Mouse (Mus musculus): ENCODE results near the gene Cyfip2.
A peak's percentile ranks its signal among the peaks of the same experiment; 100 is the strongest.

Cyfip2 gene

DNA sequence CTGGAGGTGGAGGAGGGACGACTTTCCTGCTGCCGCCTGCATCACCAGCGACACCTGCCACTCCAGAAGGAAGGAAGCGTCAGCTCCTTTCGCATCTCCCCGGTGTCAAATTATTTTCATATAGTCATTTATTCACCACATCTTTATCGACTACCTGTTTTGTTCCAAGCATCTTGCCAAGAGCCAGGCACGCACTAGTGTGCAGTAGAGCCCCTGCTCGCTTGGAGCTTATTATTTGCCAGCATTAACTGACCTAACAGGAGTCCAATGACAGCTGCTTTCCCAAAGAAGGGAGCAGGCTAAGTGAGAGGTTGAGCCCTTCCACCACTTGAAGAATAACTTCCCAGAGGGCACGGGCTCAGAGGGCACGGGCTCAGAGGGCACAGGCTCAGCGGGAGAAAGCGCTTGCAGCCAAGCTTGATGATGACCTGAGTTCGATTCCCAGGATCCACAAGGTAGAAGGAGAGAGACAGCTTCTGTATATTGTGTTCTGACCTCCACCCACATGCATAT, at the start of gene Cyfip2:
Gene Cyfip2 (minus strand): TSS at position 337 of the 513 bp plus-strand sequence.
- DNase-seq, result peak; percentile 52 to 64

DNA sequence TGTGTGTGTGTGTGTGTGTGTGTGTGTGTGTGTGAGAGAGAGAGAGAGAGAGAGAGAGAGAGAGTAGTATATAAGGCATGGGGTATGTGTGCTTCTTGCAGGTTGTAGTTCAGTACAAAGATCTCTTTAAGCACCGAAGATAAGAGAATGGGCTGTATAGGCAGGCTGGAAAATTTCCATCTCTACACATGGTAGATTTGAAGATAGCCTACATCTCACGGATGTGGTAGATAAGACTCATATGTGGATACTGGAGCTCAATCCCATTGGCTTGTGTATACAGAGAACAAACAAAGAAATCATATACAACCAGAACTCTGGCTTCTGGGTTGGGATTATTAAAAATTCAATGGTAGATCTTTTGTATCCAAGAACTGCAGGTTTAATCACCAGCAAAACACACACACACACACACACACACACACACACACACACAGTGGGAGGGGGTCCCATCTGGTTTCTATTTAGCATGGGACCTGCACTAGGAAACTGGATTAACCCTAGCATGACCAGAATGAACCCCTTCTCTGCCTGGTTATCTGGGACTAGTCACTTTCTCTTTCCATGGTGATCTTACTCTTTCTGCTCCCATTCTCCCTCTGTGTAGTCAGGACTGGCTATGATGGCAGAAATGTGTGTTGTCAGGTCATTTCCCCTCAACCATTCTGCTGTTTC, 48.5 kb upstream of the Cyfip2 start:
- no peak for DNase-seq

DNA sequence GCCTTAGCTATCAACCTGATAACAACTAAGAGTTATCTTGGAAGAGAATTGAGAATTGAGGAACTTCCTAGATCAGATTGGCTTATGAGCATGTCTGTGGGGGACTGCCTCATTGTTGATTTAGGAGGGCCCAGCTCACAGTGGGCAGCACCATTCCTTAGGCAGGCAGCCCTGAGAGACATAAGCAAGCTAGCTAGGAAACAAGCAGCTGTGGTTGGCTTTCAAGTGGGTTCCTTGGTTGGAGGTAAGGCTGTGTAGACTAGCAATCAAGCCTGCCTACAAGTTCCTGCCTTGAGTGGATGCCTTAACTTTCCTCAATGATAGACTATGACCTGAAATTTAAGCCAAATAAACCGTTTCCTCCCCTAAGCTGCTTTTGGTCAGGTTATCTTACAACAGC, 45.7 kb upstream of the Cyfip2 start:
- no peak for DNase-seq

DNA sequence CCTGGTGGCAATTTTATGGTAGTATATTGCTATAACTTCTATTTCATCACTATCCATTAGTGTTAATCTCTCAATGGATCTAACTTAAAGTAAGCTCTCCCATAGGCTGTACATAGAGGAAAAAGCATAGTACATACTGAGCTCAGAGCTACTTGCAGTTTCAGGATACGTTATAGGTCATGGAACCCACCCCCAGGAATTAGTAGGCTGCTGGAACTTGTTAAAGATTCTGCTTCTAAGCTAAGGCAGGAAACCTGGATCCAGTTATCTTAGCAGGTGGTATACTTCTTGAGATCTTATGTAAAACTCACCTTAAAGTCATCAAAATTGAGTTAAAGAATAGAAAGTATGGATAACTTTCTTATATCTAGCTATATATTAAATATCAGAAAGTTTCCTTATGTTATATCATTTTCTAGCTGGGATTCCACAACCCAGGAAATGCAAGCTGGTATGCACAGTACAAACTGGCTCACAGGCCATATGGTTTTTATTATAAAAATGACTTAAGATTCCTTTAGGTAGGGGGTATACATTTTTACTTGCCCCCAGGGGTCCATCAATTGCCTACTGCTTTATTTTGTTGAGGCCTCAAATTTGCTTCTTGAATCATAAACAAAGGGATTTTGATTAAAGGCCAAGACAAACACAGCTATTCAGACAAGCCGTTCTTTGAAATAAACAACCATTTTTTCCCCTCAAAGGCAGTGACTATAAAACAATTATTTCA, 37.2 kb upstream of the Cyfip2 start:
- DNase-seq, result no peak

DNA sequence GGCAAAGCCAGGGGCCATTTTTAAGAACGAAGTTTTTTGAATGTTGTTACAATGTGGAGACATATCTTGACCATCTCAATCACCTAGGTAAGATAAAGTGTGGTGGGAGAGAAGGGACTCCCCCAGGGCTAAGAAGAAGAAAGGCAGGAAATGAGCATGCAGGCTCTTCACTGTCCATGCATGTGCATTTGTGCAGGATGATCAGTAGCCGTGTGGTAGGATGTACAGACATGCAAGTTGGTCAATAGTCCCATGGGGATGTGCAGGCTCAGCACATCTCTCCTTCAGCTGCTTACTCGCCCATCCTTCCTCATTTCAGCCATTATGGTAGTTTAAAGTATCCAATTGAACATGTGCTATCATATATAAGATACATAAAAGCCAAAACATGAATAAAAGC, 35.8 kb upstream of the Cyfip2 start:
- DNase-seq, result no peak

DNA sequence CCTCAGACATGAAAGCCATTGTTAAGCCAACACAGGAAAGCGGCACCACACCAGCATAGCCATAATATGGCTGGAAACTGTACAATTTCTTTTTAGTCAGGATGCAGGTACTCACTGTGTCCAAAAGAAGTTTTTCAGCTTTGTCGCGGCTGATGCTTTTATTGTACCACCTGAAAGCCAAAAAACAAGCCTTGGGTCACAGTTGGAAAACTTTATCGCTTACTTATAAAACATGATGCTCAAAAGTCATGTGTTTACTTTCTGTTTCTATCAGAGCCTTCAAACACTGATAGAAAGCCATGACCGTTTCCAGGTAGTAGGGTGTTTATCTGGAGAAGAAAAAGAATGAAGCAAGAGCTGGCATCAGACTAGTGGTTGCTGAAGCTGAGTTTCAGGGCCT, 35.1 kb upstream of the Cyfip2 start:
- no peak for DNase-seq

DNA sequence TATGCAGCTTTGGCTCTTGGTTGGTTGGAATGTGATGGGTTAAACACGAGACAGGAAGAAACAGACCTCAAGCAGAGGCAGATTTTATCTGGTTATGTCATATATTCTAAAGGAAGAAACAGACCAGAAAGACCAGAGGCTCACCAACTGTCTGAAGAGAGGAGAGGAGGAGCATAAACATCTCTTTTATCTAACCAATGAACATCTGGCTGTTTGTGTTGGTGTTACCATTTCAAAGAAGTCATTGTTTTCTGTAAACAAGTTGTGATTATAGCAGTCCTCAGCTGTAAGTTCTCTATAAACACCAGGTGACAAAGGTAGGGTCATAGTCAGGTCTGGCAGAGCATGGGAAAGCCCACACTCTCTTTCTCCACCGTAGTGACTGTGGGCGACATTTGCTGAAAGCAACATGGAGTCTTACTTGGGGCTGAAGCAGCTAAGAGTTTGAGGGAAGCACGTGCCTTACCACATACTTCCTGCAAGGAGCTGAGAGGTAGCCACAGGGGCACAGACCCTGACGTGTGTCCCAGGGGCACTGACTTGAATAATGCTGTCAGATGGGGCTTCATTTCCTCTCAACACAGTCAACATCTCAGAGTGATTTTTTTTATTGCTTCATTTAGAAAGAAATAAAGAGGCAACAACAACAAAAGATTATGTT, 31.4 kb upstream of the Cyfip2 start:
- DNase-seq, result no peak

DNA sequence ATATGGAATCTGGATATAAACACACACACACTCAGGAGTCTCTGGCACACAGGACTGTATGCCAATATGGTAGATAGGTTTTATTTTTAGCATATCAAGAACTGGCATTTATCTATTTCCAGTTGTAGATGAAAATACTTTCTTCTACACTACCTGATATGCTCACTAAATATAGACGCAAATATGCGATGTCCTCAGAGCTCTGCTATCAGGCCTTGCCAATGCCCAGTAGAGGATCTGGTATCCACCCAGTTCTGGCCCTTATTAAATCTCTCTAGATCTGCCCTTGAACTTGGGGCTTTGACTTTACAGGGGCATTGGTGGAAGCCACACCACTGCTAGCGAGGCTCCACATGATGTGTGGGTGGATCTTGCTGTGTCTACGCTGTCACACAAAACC, 29.3 kb upstream of the Cyfip2 start:
- no peak for DNase-seq

DNA sequence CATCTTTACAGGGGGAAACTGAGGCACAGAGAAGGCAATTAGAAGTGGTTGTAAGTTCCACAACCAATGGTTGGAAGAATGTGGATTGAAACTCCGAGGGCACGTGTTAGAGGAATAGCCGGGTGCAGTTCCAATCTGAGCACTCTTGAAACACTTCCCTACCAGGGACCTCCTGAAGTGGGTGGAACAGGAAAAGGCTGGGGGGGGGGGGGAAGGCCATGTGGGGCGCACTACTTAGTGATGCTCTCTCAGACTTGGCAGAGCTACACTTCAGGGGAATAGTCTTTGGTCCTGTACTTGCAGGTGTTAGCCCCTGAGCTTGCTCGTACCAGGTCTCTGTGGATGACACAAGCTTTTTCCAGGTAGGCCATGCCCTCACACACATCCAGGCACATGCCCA, 23.4 kb upstream of the Cyfip2 start:
- DNase-seq, result no peak

DNA sequence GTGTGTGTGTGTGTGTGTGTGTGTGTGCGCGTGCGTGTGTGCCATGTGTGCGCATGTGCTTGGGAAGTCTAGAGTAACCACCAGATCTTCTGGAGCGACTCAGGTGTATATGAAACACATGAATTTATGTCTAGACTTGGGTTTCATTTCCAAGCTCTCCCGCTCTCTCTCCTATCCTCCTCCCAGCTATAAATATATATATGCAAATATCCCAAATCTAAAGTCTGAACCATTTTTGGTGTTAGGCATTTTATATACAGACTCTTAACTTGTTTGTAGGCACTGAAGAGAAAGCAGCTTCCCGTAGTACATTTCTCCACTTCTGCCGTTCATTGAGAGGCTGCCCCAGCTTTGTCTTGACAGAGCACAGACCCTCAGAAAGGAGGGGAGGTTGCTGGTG, 19.6 kb upstream of the Cyfip2 start:
- no peak for DNase-seq

DNA sequence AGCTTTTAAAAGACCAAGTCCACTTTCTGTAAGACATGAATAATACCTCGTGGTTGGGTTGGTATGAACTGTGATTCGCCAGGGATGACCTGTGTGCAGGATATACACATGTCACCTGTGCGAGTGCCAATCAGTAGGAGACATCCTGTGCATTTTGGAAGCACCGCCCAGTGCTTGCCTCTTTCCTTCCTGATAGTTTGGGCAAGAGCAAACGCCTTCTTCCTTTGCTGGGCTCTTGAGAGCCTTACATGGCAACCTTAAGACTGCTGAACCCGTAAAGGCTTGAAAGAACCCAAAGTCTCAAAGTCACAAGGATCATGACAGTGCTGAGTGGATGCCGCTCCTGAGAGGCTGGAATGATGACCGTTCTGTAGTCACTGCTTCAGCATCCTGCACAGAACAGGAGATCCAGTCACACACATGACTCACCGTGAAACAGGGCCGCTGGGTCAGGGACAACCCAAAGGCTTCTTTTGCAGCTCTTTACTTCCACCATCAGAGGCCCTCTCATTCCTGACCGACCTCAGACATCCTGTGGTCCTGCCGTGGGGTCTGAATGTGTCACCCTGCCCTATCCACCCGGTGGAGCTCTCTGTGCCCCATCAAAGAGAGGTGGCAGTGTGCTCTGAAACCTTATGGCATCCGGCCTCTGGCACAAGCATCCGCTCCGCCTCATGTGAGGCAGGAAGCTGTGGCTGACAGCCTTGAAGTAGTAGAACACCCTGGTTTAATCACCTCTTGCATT, 13.8 kb upstream of the Cyfip2 start:
- no peak for DNase-seq

DNA sequence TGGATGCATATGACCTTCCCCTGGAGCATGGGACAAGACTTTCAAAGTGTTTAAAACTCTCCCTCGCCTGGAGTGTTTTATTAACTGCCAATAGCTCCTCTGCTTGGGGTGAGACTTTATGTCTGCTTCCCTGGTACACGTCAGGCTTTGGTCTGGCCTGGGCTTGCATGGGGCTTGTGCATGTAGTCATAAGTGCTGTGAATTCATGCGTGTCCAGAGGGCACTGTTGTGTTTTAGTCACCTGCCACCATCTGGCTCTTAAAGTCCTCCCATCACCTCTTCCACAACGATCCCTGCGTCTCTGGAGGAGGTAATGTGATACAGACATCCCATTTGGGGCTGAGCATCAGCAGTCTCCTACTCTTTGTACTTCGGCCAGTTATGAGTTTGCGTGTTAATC, 8.9 kb upstream of the Cyfip2 start:
- DNase-seq, result no peak

DNA sequence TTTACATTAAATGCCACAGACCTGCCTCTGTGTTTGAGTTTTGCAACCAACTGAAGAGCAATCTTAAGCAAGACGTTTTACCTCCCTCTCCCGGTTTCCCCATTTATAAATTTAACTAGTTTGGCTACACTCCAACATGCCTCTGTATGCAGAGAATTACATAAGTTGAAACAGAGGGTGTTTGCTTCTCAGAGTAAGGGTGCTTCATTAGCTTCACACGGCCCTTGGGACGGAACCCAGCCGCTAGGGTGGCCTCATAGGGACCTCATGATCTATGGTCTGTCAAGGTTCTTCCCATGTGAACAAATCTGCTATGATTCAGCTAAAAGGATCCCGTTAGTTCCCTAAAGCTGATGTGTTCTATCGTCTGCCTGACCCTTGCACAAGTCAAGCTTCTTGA, 1.9 kb upstream of the Cyfip2 start:
- DNase-seq, result no peak

DNA sequence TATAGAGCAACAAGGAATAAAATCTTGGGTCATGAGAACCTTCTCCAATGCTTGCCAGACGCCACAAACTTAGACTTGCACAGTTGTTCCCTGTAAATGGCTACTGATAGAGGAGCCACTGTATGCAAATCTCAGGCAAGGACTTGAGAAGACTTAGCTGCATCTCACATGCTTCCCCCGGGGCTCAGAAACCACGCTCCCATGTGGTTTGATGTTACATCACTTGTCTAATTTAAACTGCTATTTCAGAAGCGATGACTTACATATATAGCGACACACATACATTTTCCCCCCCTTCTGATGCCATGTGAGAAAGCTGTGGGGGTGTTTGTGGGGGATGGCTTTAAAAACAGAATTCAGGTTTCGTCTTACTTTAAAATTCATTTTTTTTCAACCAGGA, 1.2 kb upstream of the Cyfip2 start:
- DNase-seq, result no peak

DNA sequence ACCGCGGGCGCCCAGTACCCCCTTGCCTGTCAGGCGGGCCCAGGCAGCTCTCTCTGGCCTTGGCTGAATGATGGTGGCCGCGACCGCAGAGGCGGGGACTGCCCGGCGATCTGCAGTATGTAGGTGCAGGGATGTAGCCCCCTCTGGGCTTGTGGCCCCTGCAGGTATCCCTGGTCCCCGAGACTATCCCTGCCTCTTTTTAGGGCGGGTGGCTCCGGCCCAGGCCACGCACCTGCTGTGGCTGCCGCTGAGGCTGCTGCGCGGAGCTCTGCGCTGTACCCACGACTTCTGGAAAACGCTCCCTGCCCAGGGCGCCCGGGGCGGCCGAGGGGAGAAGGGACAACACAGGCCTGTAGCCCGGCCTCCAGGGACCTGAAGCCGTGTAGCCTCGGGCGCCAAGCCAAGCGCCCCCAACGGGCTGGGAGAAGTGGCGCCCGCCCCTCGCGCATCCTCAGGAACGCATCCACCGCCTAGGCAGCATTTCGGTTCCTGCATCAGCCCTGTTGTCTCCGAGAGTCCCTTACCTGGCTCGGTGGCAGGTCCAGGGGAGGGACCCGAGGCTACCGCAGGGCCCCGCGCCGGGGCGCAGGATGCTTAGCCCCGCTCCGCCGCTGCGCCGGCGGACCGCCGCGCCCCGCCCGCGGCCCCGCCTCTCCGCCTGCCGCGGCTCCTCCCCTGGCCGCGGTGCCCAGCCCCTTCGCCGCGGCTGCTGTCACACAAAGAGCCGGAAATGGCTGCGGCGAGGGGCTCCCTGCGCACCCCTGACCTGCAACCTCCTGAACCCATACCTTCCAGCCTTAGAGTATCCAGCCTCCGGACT, 746 bp downstream of the Cyfip2 start:
- DNase-seq, result peak; percentile 81 to 85

DNA sequence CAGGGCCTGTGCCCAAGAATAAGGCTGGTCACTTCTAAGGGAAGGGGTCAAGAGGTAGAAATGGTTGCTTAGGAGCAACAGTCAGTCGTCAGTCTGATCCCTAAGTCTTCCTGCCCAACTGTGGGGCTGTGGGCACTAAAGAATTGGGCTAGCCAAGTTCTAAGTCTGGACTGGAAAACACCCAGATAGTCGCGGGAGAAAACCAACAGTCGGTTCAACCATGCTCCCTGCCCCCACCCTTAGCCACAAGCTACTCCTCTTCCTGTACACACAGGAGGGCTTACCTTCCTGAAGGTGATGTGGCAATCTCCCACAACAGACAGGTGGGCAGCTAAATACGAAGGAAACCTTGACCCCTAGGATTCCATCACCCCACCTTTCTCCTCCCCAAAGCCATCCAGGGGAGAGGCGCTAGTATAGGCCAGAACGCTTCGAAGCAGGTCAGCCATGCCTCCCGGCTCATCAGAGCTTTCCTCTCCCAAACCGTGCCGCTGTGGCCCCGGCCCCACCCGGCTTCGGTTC, 1.4 kb downstream of the Cyfip2 start:
- DNase-seq, result peak; percentile 69 to 74

DNA sequence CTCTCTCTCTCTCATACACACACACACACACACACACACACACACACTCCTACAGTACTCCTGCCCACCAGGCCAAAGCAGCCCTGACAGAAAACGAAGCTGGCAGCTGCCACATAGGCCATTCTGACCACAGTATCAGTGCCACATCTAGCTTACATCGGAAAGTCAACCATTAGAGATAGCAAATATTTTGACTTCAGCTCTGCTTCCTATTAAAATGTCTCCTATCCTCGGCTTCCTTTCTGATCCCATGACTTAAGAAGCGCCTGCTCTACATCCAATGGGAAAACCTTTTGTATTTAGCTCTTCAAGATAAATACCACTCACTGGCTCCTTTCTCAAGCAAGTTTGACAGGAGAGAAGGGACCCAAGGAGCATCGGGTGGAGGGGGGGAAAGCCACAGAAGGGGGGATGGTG, 2.0 kb downstream of the Cyfip2 start:
- no peak for DNase-seq

DNA sequence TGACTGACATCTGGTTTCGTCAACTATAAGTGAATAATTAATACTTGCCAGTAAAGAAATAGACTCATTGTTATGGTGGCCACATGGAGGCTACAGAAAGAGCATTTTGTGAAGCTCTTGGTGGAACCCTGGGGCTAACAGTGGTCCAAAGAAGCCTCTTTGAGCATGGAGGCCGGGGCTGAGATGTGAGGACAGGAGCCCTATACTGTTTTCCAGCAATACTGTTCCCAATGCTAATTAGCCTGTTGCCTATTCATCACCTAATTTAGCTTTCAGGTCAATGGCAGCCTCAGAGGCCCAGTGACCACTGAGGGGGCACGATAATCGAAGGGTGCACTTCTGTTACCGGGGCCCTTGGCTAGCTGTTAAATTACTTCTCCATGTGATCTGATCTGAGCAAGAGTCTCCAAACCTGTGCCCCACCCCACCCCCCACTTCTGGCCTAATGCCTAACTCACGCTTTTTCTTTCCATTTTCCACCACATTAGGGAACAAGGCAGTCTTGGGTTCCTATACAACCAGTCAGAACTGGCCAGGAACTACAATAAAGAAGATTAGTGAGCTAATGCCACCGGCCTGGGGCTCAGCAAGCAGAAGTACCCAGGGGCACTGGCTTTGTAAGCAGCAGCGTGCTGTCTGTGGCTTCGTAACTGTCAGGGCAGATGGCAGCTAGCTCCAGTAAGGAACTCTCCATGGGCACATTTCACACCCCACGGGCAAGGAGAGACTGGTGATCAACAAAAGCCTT, 2.7 kb downstream of the Cyfip2 start:
- DNase-seq, result peak; percentile 57 to 62

DNA sequence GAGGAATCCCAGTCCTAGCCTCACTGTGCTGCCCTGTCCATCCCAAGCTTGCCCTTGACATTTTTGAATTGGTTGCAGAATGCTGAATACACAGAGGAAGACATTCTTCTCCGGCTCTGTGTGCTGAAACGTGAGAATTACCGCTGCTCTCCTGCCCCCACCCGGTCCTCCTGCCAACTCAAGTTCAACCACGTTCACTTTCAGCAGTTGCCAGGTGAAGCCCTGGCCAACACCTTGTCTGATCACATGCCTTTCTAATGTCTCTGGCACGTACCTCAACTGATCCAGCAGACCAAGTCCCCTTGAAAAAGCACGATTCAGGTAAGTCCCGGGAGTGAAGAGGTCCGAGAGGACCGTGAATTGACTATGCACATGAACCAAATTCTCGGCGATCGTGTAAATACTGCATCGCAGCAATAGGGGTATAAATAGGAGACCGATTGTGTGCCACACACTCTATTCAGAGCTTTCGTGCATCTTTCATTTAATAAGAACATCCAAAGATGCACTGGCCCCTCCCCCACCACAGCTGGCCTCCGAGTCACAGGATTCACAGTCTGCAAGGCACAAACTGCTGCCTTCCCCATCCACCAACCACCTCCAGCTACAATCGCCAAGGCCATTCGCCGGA, 3.4 kb downstream of the Cyfip2 start:
- DNase-seq, result peak in 1 of 2 experiments; percentile 59

DNA sequence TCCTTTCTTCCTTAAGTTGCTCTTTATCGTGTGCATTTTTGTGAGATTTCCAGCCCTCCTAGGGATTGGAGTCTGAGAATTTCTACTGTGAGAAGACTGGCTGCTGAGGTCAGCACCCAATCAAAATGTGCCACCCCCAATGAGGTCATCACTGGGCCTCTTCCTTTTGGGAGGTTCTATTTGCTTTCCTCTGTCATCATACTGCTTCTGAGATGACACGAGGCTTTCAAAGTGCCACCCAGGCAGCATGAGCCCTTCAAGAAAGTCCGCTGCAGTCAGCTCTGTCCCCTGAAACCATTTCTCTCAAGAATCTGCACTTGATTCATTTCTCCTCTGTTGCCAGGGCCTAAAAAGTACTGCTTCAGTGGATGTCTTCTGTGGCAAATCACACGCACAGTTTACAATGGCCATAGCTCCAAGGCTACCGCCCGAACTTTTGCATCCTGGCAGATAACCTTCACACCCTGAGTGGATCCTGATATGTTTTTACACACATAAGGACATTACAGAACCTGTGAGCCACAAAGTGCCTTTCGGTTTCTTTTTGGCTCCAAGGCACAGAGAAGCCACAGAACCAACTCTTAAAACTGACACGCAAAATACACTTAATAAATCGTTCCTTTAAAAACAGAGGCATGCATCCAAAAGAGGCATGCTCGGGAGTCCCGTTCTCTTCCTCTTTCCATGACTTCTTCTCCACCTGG, 4.2 kb downstream of the Cyfip2 start:
- no peak for DNase-seq

All from cerebellum, postnatal 10 days (tissue).